Mouse (Mus musculus): ENCODE measurements around the gene Crybb3. TPM values are rescaled to one million over a fixed set of nuclear protein-coding genes. Genes with fewer than 3 reads are reported as not detected.

The Crybb3 gene
- under 1 TPM; 0.23 to 0.29 TPM for polyA plus RNA-seq (2017; shearing (Covaris generic))

GRCm38 (mm10) chr5:113081439-113081838 lies at the start of gene Crybb3:
Crybb3 (minus strand) TSS chr5:113081584.

GRCm38 (mm10) chr5:113070017-113070416 lies 11.4 kb downstream of the Crybb3 start, which contains the start of gene Crybb2:
Crybb2 (minus strand) TSS chr5:113070117.

Other genes with a start within 250 kb of the Crybb3 start
- gene Myo18b, start 185.2 kb downstream of the Crybb3 start, polyA plus RNA-seq (2017; shearing (Covaris generic)) = under 1 TPM in 1 of 2 experiments, not detected in 1; 0.10 TPM
- gene Grk3, start 65.8 kb downstream of the Crybb3 start, polyA plus RNA-seq (2017; shearing (Covaris generic)) = under 1 TPM; 0.48 to 0.68 TPM
- under 1 TPM in 1 of 2 experiments, not detected in 1; 0.36 TPM for gene Crybb2, start 11.5 kb downstream of the Crybb3 start, polyA plus RNA-seq (2017; shearing (Covaris generic))
- gene 2900026A02Rik, start 139.7 kb upstream of the Crybb3 start, polyA plus RNA-seq (2017; shearing (Covaris generic)) = 1 to 10 TPM; 1.8 to 3.9 TPM
- gene Tmem211, start 145.3 kb upstream of the Crybb3 start, polyA plus RNA-seq (2017; shearing (Covaris generic)) = not detected
- under 1 TPM in 1 of 2 experiments, not detected in 1; 0.21 TPM for gene Sgsm1, start 229.2 kb upstream of the Crybb3 start, polyA plus RNA-seq (2017; shearing (Covaris generic))

All from activated CD4-positive, CD25-positive, alpha-beta regulatory T cell (primary cell).